Mouse (Mus musculus): ENCODE measurements around the gene Faim2.

DNA sequence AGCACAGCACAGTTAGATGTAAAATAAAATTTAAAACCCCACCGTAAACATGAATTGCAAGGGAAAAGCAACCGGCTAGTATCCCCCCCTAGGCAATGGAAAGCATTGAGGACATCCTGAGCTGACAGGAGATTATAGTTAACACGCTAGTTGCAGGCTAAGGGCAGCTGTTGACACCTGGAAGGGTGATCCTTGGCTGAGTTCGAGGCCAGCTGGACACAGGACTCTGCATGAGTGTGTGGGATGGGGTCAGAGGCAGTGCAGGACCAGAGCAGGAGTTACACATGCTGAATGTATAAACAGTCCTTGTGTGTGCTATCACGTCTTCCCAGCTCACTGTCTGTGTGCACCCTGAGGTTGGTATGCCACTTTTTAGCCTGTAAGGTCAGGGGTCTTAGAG, 24.7 kb downstream of the Faim2 start:
- TF ChIP-seq POLR2A (IDR thresholded peaks at IDR 0.05; ENCODE audit: extremely low read depth, insufficient read depth, low read length) (no peak), CTCF (IDR thresholded peaks at IDR 0.05; ENCODE audit: low read depth, low read length) (no peak)
